Comparison of ENCODE assay signal across 29 mouse cellular contexts in the genomic region with DNA sequence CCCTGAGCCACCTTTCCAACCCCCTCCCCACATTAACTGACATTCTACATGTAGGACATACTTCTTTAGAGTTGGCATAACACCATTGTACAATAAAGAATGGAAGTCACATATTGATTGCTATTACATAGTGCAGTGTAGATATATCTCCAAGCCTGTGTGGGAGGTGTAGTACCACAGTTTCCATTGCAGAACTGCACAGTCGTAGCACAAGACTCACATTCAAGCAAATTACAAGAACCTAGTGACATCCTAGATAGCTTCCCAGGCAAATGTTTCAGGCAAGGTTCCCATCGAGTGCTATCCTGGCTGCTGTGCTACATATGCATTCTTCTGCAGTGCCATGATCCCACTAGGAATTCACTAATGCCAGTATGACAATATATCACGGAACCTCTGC.
"Had no signal": no experiment of that assay in that cellular context is flagged by ENCODE, and none has a peak within 500 bp of the region (broad histone marks: within the 10 kb centered on the region; RNA-seq: fewer than 3 reads in every experiment).

No protein-coding gene starts in this region.

- H3K4me2 ChIP-seq: embryonic facial prominence, embryonic 12.5 days; embryonic facial prominence, embryonic 13.5 days; embryonic facial prominence, embryonic 15.5 days; forebrain, embryonic 12.5 days; forebrain, embryonic 13.5 days; forebrain, embryonic 15.5 days had no signal

- DNase-seq: cerebellum, adult 2 months; cerebellum, adult 8-10 months; cerebellum, adult 9-10 months; cerebellum, adult 9-11 months; cerebellum, postnatal 10 days; cerebellum, postnatal 14 days; cerebellum, postnatal 25 days; cerebellum, postnatal 36 days; embryo, embryonic 11 days; forebrain, postnatal 0 days; gastrocnemius, adult 2 months; gastrocnemius, postnatal 10 days; gastrocnemius, postnatal 14 days; gastrocnemius, postnatal 25 days; gastrocnemius, postnatal 36 days; heart, adult 11 months; heart, adult 18-20 months; heart, adult 2 months had no signal

- H3K4me3 ChIP-seq: embryonic facial prominence, embryonic 10.5 days; embryonic facial prominence, embryonic 12.5 days; embryonic facial prominence, embryonic 13.5 days; embryonic facial prominence, embryonic 15.5 days; erythroblast, embryonic 14.5 days; forebrain, embryonic 10.5 days; forebrain, embryonic 12.5 days; forebrain, embryonic 13.5 days; forebrain, embryonic 15.5 days; gastrocnemius, adult 2 months; heart, adult 2 months had no signal

- H3K36me3 ChIP-seq: embryonic facial prominence, embryonic 10.5 days; embryonic facial prominence, embryonic 12.5 days; embryonic facial prominence, embryonic 13.5 days; embryonic facial prominence, embryonic 15.5 days; forebrain, embryonic 10.5 days; forebrain, embryonic 12.5 days; forebrain, embryonic 15.5 days had no signal

- H3K27ac ChIP-seq: embryonic facial prominence, embryonic 10.5 days; embryonic facial prominence, embryonic 12.5 days; embryonic facial prominence, embryonic 13.5 days; embryonic facial prominence, embryonic 15.5 days; forebrain, embryonic 10.5 days; forebrain, embryonic 12.5 days; forebrain, embryonic 13.5 days; forebrain, embryonic 15.5 days; gastrocnemius, adult 2 months; heart, adult 2 months had no signal

- ATAC-seq: forebrain, embryonic 14.5 days; forebrain, embryonic 15.5 days; forebrain, embryonic 16.5 days; forebrain, postnatal 0 days had no signal

- H3K27me3 ChIP-seq: embryonic facial prominence, embryonic 12.5 days; embryonic facial prominence, embryonic 13.5 days; embryonic facial prominence, embryonic 15.5 days; forebrain, embryonic 12.5 days; forebrain, embryonic 13.5 days; forebrain, embryonic 15.5 days had no signal

- H3K9ac ChIP-seq: embryonic facial prominence, embryonic 12.5 days; embryonic facial prominence, embryonic 13.5 days; embryonic facial prominence, embryonic 15.5 days; forebrain, embryonic 12.5 days; forebrain, embryonic 13.5 days; forebrain, embryonic 15.5 days; forebrain, postnatal 0 days had no signal

- H3K9me3 ChIP-seq: embryonic facial prominence, embryonic 10.5 days; embryonic facial prominence, embryonic 12.5 days; embryonic facial prominence, embryonic 13.5 days; embryonic facial prominence, embryonic 15.5 days; forebrain, embryonic 10.5 days; forebrain, embryonic 12.5 days; forebrain, embryonic 13.5 days; forebrain, embryonic 15.5 days had no signal

- H3K4me1 ChIP-seq: embryonic facial prominence, embryonic 10.5 days; embryonic facial prominence, embryonic 12.5 days; embryonic facial prominence, embryonic 13.5 days; embryonic facial prominence, embryonic 15.5 days; forebrain, embryonic 10.5 days; forebrain, embryonic 12.5 days; forebrain, embryonic 13.5 days; forebrain, embryonic 15.5 days had no signal
